Mouse (Mus musculus) embryonic stem cell, embryonic (primary cell): Measurements from ENCODE around the gene Opn1sw.
"Not testable (repeated sequence)": the region's sequence is repeated elsewhere in the genome, so short reads cannot be mapped to it uniquely, and the experiment has no call there.

ENCODE experiments used
- CTCF ChIA-PET, 4 experiments: fragments of 300-600 bp in 2 of 4; fragments of 350-600 bp in 2 of 4; sonication (Branson Sonifier 250); formaldehyde crosslinking; loops; one replicate each; lab custom pipeline; 2022; ENCODE audit warnings: inconsistent platforms in 2 of 4; lab: Charles Lee
- POLR2A ChIA-PET, 4 experiments: fragments of 300-600 bp in 2 of 4; fragments of 350-600 bp in 2 of 4; sonication (Branson Sonifier 250); formaldehyde crosslinking; loops; one replicate each; lab custom pipeline; 2022; ENCODE audit warnings: antibody characterized with exemption in 4 of 4, inconsistent platforms in 1 of 4; lab: Charles Lee

The Opn1sw gene

GRCm38 (mm10) chr6:29415446-29415845 is 27.2 kb upstream of the Opn1sw start:
- ChIA-PET POLR2A (interaction anchor here in 3 of 4 experiments (0.6 to 1.4 kb wide), 6 partner anchors 12 to 161 kb away, joined by 3 to 5 read pairs (median 4); partner anchors contain the start of gene Ccdc136 (in 1 of the 3)), CTCF (interaction anchor here in 1 of 4 experiments (0.7 kb wide), 1 partner anchor 93 kb away, joined by 3 read pairs; no protein-coding TSS in a partner anchor)

GRCm38 (mm10) chr6:29406412-29406811 is 18.1 kb upstream of the Opn1sw start:
- POLR2A ChIA-PET = interaction anchor here in 2 of 4 experiments (1.1 to 1.2 kb wide), 2 partner anchors 43 to 58 kb away, joined by 3 read pairs; no protein-coding TSS in a partner anchor
- CTCF ChIA-PET = interaction anchor here in 1 of 4 experiments (0.7 kb wide), 1 partner anchor 11 kb away, joined by 4 read pairs; no protein-coding TSS in a partner anchor

GRCm38 (mm10) chr6:29402693-29403342 is 14.6 kb upstream of the Opn1sw start:
- POLR2A ChIA-PET = interaction anchor here (0.6 to 1.8 kb wide), 10 partner anchors 8 to 659 kb away, joined by 3 to 8 read pairs (median 3); partner anchors contain the start of gene Calu (in 2 of the 4)
- CTCF ChIA-PET = interaction anchor here (0.6 to 1.4 kb wide), 18 partner anchors 11 to 957 kb away, joined by 3 to 9 read pairs (median 4); partner anchors contain the start of genes Calu (in 1 of the 4) and Irf5 (in 1 of the 4)

GRCm38 (mm10) chr6:29399851-29400250 is 11.6 kb upstream of the Opn1sw start:
- POLR2A ChIA-PET = interaction anchor here in 3 of 4 experiments (0.6 to 3.8 kb wide), 6 partner anchors 8 to 52 kb away, joined by 3 to 11 read pairs (median 7); partner anchors contain the start of genes Calu (in 2 of the 3) and Opn1sw (in 2 of the 3)
- CTCF ChIA-PET = no interaction called here

- ChIA-PET POLR2A (interaction anchor here (0.6 to 3.8 kb wide), 13 partner anchors 9 to 1219 kb away, joined by 3 to 16 read pairs (median 3); partner anchors contain the start of genes Calu (in 2 of the 4), Opn1sw (in 2 of the 4) and Impdh1 (in 1 of the 4)), CTCF (interaction anchor here in 2 of 4 experiments (0.8 to 2.0 kb wide), 5 partner anchors 16 to 157 kb away, joined by 3 to 6 read pairs (median 3); partner anchors contain the start of gene Flnc (in 1 of the 2))
These were observed 9.3 kb upstream of the Opn1sw start for GRCm38 (mm10) chr6:29397575-29397974.

GRCm38 (mm10) chr6:29396714-29397540 is 8.7 kb upstream of the Opn1sw start:
- CTCF ChIA-PET = interaction anchor here (0.6 to 2.0 kb wide), 12 partner anchors 17 to 360 kb away, joined by 3 to 12 read pairs (median 3); partner anchors contain the start of gene Flnc (in 1 of the 4)

GRCm38 (mm10) chr6:29395910-29396713 is 7.8 kb upstream of the Opn1sw start, which contains the start of gene Ccdc136:
Gene Ccdc136 (plus strand): TSS chr6:29396309.
- ChIA-PET POLR2A (interaction anchor here in 3 of 4 experiments (0.6 to 2.9 kb wide), 23 partner anchors 8 to 630 kb away, joined by 3 to 16 read pairs (median 3); partner anchors contain the start of genes Calu (in 3 of the 3), Hilpda (in 1 of the 3), Impdh1 (in 1 of the 3) and Opn1sw (in 1 of the 3)), CTCF (interaction anchor here (0.6 to 2.0 kb wide), 13 partner anchors 10 to 361 kb away, joined by 3 to 12 read pairs (median 3); partner anchors contain the start of gene Flnc (in 1 of the 4))

More at GRCm38 (mm10) chr6:29396714-29397540, 8.7 kb upstream of the Opn1sw start:
- POLR2A ChIA-PET = interaction anchor here (0.6 to 3.8 kb wide), 24 partner anchors 8 to 630 kb away, joined by 3 to 16 read pairs (median 3); partner anchors contain the start of genes Calu (in 3 of the 4), Opn1sw (in 2 of the 4), Hilpda (in 1 of the 4) and Impdh1 (in 1 of the 4)

GRCm38 (mm10) chr6:29394286-29394685 is 6.0 kb upstream of the Opn1sw start:
- POLR2A ChIA-PET = interaction anchor here in 2 of 4 experiments (1.3 to 2.3 kb wide), 2 partner anchors 45 to 47 kb away, joined by 3 to 13 read pairs; partner anchors contain the start of gene Calu (in 1 of the 2)
- CTCF ChIA-PET = interaction anchor here in 1 of 4 experiments (0.6 kb wide), 1 partner anchor 89 kb away, joined by 3 read pairs; no protein-coding TSS in a partner anchor

GRCm38 (mm10) chr6:29391802-29392201 is 3.5 kb upstream of the Opn1sw start:
- CTCF ChIA-PET = interaction anchor here (0.6 to 1.2 kb wide), 18 partner anchors 11 to 757 kb away, joined by 3 to 11 read pairs (median 3); no protein-coding TSS in a partner anchor
- POLR2A ChIA-PET = interaction anchor here in 2 of 4 experiments (0.7 to 1.3 kb wide), 6 partner anchors 8 to 236 kb away, joined by 3 to 6 read pairs (median 3); no protein-coding TSS in a partner anchor

GRCm38 (mm10) chr6:29391241-29391640 is 3.0 kb upstream of the Opn1sw start:
- CTCF ChIA-PET = interaction anchor here in 3 of 4 experiments (0.6 to 1.2 kb wide), 8 partner anchors 16 to 272 kb away, joined by 3 to 11 read pairs (median 3); no protein-coding TSS in a partner anchor
- POLR2A ChIA-PET = interaction anchor here in 1 of 4 experiments (0.7 to 1.3 kb wide), 3 partner anchors 13 to 43 kb away, joined by 3 read pairs; no protein-coding TSS in a partner anchor

- POLR2A ChIA-PET = interaction anchor here in 1 of 4 experiments (1.3 kb wide), 1 partner anchor 11 kb away, joined by 3 read pairs; no protein-coding TSS in a partner anchor
- CTCF ChIA-PET = not testable (repeated sequence)
These were observed 2.2 kb upstream of the Opn1sw start for GRCm38 (mm10) chr6:29390500-29390899.

GRCm38 (mm10) chr6:29389425-29389824 is 1.2 kb upstream of the Opn1sw start:
- POLR2A ChIA-PET = interaction anchor here in 2 of 4 experiments (1.0 to 3.4 kb wide), 5 partner anchors 12 to 42 kb away, joined by 3 to 17 read pairs (median 3); partner anchors contain the start of gene Calu (in 2 of the 2)
- CTCF ChIA-PET = no interaction called here

- POLR2A ChIA-PET = interaction anchor here in 3 of 4 experiments (0.6 to 3.4 kb wide), 27 partner anchors 8 to 229 kb away, joined by 3 to 17 read pairs (median 3); partner anchors contain the start of genes Calu (in 3 of the 3), Ccdc136 (in 1 of the 3) and Hilpda (in 1 of the 3)
These were observed 375 bp upstream of the Opn1sw start for GRCm38 (mm10) chr6:29388606-29389080.

GRCm38 (mm10) chr6:29382442-29382841 is 5.8 kb downstream of the Opn1sw start:
- CTCF ChIA-PET = interaction anchor here in 2 of 4 experiments (0.6 to 0.7 kb wide), 2 partner anchors 197 to 225 kb away, joined by 3 read pairs; no protein-coding TSS in a partner anchor
- POLR2A ChIA-PET = interaction anchor here in 2 of 4 experiments (0.7 to 1.4 kb wide), 3 partner anchors 34 to 209 kb away, joined by 3 to 4 read pairs (median 4); partner anchors contain the start of gene Calu (in 2 of the 2)

More at GRCm38 (mm10) chr6:29388606-29389080, 375 bp upstream of the Opn1sw start:
- CTCF ChIA-PET = interaction anchor here in 2 of 4 experiments (0.5 to 1.1 kb wide), 8 partner anchors 55 to 451 kb away, joined by 3 to 7 read pairs (median 4); no protein-coding TSS in a partner anchor

GRCm38 (mm10) chr6:29379954-29380353 is 8.3 kb downstream of the Opn1sw start:
- ChIA-PET CTCF (no interaction called here), POLR2A (interaction anchor here in 1 of 4 experiments (2.9 kb wide), 1 partner anchor 8 kb away, joined by 7 read pairs; the partner anchor contains the start of gene Opn1sw)
